Mouse (Mus musculus): ENCODE results near the gene Gins1. TPM values are rescaled to one million over a fixed set of nuclear protein-coding genes. Genes with fewer than 3 reads are reported as not detected.

Gins1 gene
- polyA plus RNA-seq, 1 experiment: 53.0 TPM

- H3K4me1 ChIP-seq (ENCODE audit: control insufficient read depth, insufficient read depth, low read length): no peaks in the 10 kb centered on the region
- no peak overlapping the region for H3K9ac ChIP-seq (ENCODE audit: low read depth, poor library complexity, severe bottlenecking)
- TF ChIP-seq EP300 (IDR thresholded peaks at IDR 0.05; ENCODE audit: insufficient read depth, low read depth, low read length) (no peak), CTCF (IDR thresholded peaks at IDR 0.05; ENCODE audit: low read depth, low read length) (no peak), POLR2A (IDR thresholded peaks at IDR 0.05; ENCODE audit: insufficient read depth, low read length) (no peak)
- no peaks in the 10 kb centered on the region for H3K9me3 ChIP-seq (replicated peaks; ENCODE audit: control insufficient read depth, insufficient read depth, low read length, poor library complexity, severe bottlenecking)
- H3K27me3 ChIP-seq (ENCODE audit: control insufficient read depth, insufficient read depth, low read length, poor library complexity, severe bottlenecking): no peaks in the 10 kb centered on the region
- no peak overlapping the region for H3K27ac ChIP-seq (ENCODE audit: insufficient read depth, low read length)
- H3K4me3 ChIP-seq (ENCODE audit: low read depth, low read length): no peak overlapping the region
- peaks cover 3% of the 10 kb centered on the region; the same call in 1 of the 2 replicates for H3K36me3 ChIP-seq (ENCODE audit: control insufficient read depth, insufficient read depth, low read length, poor library complexity, severe bottlenecking)
Observed at GRCm38 (mm10) chr2:150965951-150966350, 60.8 kb downstream of the Gins1 start.

DNA sequence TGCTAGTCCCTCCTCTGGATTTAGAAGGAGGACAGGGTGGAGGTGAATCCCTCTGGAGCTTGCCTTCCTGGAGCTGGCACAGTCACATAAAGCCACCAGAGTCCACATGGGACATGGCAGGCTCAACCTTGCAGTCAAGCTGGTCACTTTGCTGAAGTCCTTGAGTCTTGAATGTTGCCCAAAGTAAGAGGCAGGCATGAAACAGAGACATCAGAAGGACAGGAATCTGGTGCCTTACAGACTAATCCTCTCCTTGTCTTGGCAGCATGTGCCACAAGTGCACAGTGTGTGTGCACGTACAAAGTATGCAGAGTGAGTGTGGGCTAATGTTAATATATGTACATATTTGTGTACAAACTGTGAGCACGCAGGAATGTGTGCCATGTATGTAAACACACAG lies 62.3 kb downstream of the Gins1 start:
- Histone ChIP-seq H3K36me3 (ENCODE audit: control insufficient read depth, insufficient read depth, low read length, poor library complexity, severe bottlenecking) (no peaks in the 10 kb centered on the region), H3K27me3 (ENCODE audit: control insufficient read depth, insufficient read depth, low read length, poor library complexity, severe bottlenecking) (no peaks in the 10 kb centered on the region), H3K27ac (ENCODE audit: insufficient read depth, low read length) (no peak overlapping the region), H3K9me3 (replicated peaks; ENCODE audit: control insufficient read depth, insufficient read depth, low read length, poor library complexity, severe bottlenecking) (no peaks in the 10 kb centered on the region), H3K9ac (ENCODE audit: low read depth, poor library complexity, severe bottlenecking) (no peak overlapping the region), H3K4me3 (ENCODE audit: low read depth, low read length) (no peak overlapping the region), H3K4me1 (ENCODE audit: control insufficient read depth, insufficient read depth, low read length) (no peaks in the 10 kb centered on the region)
- TF ChIP-seq CTCF (IDR thresholded peaks at IDR 0.05; ENCODE audit: low read depth, low read length) (no peak), POLR2A (IDR thresholded peaks at IDR 0.05; ENCODE audit: insufficient read depth, low read length) (no peak), EP300 (IDR thresholded peaks at IDR 0.05; ENCODE audit: insufficient read depth, low read depth, low read length) (no peak)

DNA sequence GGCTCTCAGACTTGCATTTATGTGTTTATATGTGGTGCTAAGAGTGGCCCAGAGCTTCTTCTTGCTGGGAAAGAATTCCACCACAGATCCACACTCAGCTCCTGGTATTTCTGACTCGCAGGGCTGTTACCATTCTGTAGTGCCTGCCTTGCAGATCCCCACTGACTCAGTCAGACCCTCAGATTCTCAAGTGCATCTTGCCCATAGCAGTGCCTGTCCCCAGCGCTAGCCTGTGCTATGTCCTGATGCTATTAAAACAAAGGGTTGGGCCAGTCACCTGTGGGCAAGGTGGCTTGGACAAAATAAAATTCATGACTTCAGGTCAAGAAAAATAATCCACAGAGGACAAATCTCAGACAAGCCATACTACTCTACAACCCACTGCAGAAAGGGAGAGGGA lies 64.0 kb downstream of the Gins1 start:
- Histone ChIP-seq H3K27ac (ENCODE audit: insufficient read depth, low read length) (no peak overlapping the region), H3K4me3 (ENCODE audit: low read depth, low read length) (no peak overlapping the region), H3K27me3 (ENCODE audit: control insufficient read depth, insufficient read depth, low read length, poor library complexity, severe bottlenecking) (no peaks in the 10 kb centered on the region), H3K36me3 (ENCODE audit: control insufficient read depth, insufficient read depth, low read length, poor library complexity, severe bottlenecking) (no peaks in the 10 kb centered on the region), H3K9ac (ENCODE audit: low read depth, poor library complexity, severe bottlenecking) (no peak overlapping the region), H3K4me1 (ENCODE audit: control insufficient read depth, insufficient read depth, low read length) (no peaks in the 10 kb centered on the region), H3K9me3 (replicated peaks; ENCODE audit: control insufficient read depth, insufficient read depth, low read length, poor library complexity, severe bottlenecking) (no peaks in the 10 kb centered on the region)
- TF ChIP-seq EP300 (IDR thresholded peaks at IDR 0.05; ENCODE audit: insufficient read depth, low read depth, low read length) (no peak), CTCF (IDR thresholded peaks at IDR 0.05; ENCODE audit: low read depth, low read length) (no peak), POLR2A (IDR thresholded peaks at IDR 0.05; ENCODE audit: insufficient read depth, low read length) (no peak)

GRCm38 (mm10) chr2:150971856-150972255 lies 66.7 kb downstream of the Gins1 start:
- H3K4me3 ChIP-seq (ENCODE audit: low read depth, low read length): no peak overlapping the region
- no peaks in the 10 kb centered on the region for H3K4me1 ChIP-seq (ENCODE audit: control insufficient read depth, insufficient read depth, low read length)
- H3K27me3 ChIP-seq (ENCODE audit: control insufficient read depth, insufficient read depth, low read length, poor library complexity, severe bottlenecking): no peaks in the 10 kb centered on the region
- H3K9me3 ChIP-seq (replicated peaks; ENCODE audit: control insufficient read depth, insufficient read depth, low read length, poor library complexity, severe bottlenecking): no peaks in the 10 kb centered on the region
- H3K36me3 ChIP-seq (ENCODE audit: control insufficient read depth, insufficient read depth, low read length, poor library complexity, severe bottlenecking): no peaks in the 10 kb centered on the region
- H3K9ac ChIP-seq (ENCODE audit: low read depth, poor library complexity, severe bottlenecking): no peak overlapping the region
- TF ChIP-seq EP300 (IDR thresholded peaks at IDR 0.05; ENCODE audit: insufficient read depth, low read depth, low read length): no peak
- H3K27ac ChIP-seq (ENCODE audit: insufficient read depth, low read length): no peak overlapping the region

- Histone ChIP-seq H3K27ac (ENCODE audit: insufficient read depth, low read length) (no peak overlapping the region), H3K4me1 (ENCODE audit: control insufficient read depth, insufficient read depth, low read length) (no peaks in the 10 kb centered on the region), H3K9me3 (replicated peaks; ENCODE audit: control insufficient read depth, insufficient read depth, low read length, poor library complexity, severe bottlenecking) (no peaks in the 10 kb centered on the region), H3K27me3 (ENCODE audit: control insufficient read depth, insufficient read depth, low read length, poor library complexity, severe bottlenecking) (no peaks in the 10 kb centered on the region), H3K36me3 (ENCODE audit: control insufficient read depth, insufficient read depth, low read length, poor library complexity, severe bottlenecking) (no peaks in the 10 kb centered on the region), H3K4me3 (ENCODE audit: low read depth, low read length) (no peak overlapping the region), H3K9ac (ENCODE audit: low read depth, poor library complexity, severe bottlenecking) (no peak overlapping the region)
- TF ChIP-seq EP300 (IDR thresholded peaks at IDR 0.05; ENCODE audit: insufficient read depth, low read depth, low read length): no peak
- no peak for TF ChIP-seq CTCF (IDR thresholded peaks at IDR 0.05; ENCODE audit: low read depth, low read length)
- TF ChIP-seq POLR2A (IDR thresholded peaks at IDR 0.05; ENCODE audit: insufficient read depth, low read length): no peak
Observed at GRCm38 (mm10) chr2:150972681-150973080, 67.5 kb downstream of the Gins1 start.

GRCm38 (mm10) chr2:150973401-150974115 lies 68.4 kb downstream of the Gins1 start:
- no peak overlapping the region for H3K9ac ChIP-seq (ENCODE audit: low read depth, poor library complexity, severe bottlenecking)
- H3K36me3 ChIP-seq (ENCODE audit: control insufficient read depth, insufficient read depth, low read length, poor library complexity, severe bottlenecking): no peaks in the 10 kb centered on the region
- TF ChIP-seq POLR2A (IDR thresholded peaks at IDR 0.05; ENCODE audit: insufficient read depth, low read length) (no peak), CTCF (IDR thresholded peaks at IDR 0.05; ENCODE audit: low read depth, low read length) (no peak)
- H3K27ac ChIP-seq (ENCODE audit: insufficient read depth, low read length): no peak overlapping the region
- H3K4me3 ChIP-seq (ENCODE audit: low read depth, low read length): no peak overlapping the region
- H3K4me1 ChIP-seq (ENCODE audit: control insufficient read depth, insufficient read depth, low read length): no peaks in the 10 kb centered on the region
- H3K9me3 ChIP-seq (replicated peaks; ENCODE audit: control insufficient read depth, insufficient read depth, low read length, poor library complexity, severe bottlenecking): no peaks in the 10 kb centered on the region
- H3K27me3 ChIP-seq (ENCODE audit: control insufficient read depth, insufficient read depth, low read length, poor library complexity, severe bottlenecking): no peaks in the 10 kb centered on the region
